Mouse (Mus musculus) heart, postnatal 0 days (tissue): Measurements from ENCODE around the gene 1700015F17Rik.
A peak's percentile ranks its signal among the peaks of the same experiment; 100 is the strongest.

ENCODE experiments used
- CTCF ChIP-seq: IDR thresholded peaks from 2 replicates; pipeline ENCODE4 v1.5.1; 2016; ENCODE audit warnings: antibody characterized with exemption, control low read depth, low read depth
- EP300 ChIP-seq: IDR thresholded peaks from 2 replicates; pipeline ENCODE4 v1.6.1; 2016; ENCODE audit warnings: antibody characterized with exemption, low read depth

DNA sequence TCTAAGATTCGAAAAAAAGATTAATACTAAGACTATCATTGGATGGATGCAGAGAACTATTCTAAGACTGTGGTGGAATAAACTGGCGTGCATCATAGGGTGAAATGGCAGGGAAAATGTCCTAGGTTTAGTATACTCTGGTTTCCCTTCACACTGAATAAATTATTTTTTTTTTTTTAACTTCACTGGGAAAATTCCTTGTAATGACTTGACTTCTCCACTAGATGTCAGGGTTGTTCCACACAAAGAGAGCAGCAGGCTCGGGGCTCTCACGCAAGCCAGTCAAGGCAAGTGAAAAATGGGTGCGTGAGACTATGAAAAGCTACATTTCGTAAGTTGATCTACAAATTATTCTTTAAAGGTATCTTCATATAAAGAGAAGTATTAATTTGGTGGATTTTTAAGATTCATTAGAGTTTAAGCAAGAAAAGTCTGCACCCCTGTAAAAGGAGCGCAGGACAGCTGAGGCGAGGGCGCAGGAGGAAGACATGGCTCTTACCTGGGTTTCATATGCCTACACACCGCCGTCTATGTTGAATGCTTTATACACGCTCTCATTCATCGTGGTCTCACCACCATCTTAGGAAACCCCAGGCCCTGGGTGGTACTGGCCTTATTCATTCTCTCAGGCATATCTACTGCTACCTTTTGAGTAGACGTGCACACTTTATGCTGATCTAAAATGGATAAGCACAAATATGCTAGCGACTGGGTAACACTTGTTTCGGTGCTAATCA lies 15.5 kb upstream of the 1700015F17Rik start:
- TF ChIP-seq CTCF (peak; percentile 84), EP300 (no peak)
